Mouse (Mus musculus): Measurements from ENCODE around the gene Atxn7l1.
A peak's percentile ranks its signal among the peaks of the same experiment; 100 is the strongest.

The Atxn7l1 gene

GRCm38 (mm10) chr12:33181875-33182274 lies 34.4 kb downstream of the Atxn7l1 start:
- DNase-seq (ENCODE audit: low spot score in 2 of 2): no peak

GRCm38 (mm10) chr12:33182428-33183137 lies 35.1 kb downstream of the Atxn7l1 start:
- no peak for DNase-seq (ENCODE audit: low spot score in 2 of 2)

- DNase-seq (ENCODE audit: low spot score in 2 of 2): no peak
These were observed 35.7 kb downstream of the Atxn7l1 start for GRCm38 (mm10) chr12:33183138-33183627.

- DNase-seq (ENCODE audit: low spot score in 2 of 2): no peak
These were observed 36.6 kb downstream of the Atxn7l1 start for GRCm38 (mm10) chr12:33184137-33184536.

DNA sequence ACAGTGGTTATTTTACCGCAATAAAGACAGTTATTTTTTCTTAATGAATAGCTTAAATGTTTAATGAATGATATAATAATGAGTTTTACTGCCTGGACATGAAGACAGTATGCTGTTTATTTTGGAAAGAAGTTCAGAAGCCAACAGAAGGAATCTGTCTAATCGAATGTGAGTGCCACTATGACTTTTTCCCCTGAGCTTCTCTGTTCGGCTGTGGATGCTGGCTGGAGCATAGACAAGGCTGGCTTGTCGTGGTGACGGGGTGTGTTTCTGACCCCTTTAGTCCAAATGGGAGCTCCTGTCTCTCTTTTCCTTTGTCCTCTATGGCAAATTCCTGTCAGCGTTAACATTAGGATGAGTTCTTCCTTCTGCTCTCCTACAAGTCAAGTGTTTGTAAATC lies 37.6 kb downstream of the Atxn7l1 start:
- DNase-seq (ENCODE audit: low spot score in 2 of 2): no peak

GRCm38 (mm10) chr12:33186331-33186730 lies 38.8 kb downstream of the Atxn7l1 start:
- no peak for DNase-seq (ENCODE audit: low spot score in 2 of 2)

DNA sequence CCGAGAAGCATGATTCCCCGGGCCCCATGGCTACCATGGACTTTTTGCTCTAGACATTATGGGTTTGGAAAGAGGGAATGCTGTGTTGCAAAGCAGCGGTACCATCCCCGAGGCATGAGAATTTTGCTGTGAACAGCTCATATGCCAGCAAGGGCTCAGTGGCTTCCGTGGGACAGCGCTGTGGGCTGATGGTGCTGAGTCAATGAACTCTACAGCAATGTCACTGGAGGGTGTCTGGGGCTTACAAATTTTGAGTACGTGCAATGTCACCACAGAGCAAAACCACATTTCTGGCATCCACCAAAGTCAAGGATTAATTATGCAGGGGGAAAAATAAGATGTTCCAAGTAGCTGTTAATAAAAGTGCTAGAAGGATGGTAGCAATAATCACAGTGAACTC lies 42.6 kb downstream of the Atxn7l1 start:
- DNase-seq (ENCODE audit: low spot score in 2 of 2): no peak

GRCm38 (mm10) chr12:33190633-33191032 lies 43.1 kb downstream of the Atxn7l1 start:
- no peak for DNase-seq (ENCODE audit: low spot score in 2 of 2)

DNA sequence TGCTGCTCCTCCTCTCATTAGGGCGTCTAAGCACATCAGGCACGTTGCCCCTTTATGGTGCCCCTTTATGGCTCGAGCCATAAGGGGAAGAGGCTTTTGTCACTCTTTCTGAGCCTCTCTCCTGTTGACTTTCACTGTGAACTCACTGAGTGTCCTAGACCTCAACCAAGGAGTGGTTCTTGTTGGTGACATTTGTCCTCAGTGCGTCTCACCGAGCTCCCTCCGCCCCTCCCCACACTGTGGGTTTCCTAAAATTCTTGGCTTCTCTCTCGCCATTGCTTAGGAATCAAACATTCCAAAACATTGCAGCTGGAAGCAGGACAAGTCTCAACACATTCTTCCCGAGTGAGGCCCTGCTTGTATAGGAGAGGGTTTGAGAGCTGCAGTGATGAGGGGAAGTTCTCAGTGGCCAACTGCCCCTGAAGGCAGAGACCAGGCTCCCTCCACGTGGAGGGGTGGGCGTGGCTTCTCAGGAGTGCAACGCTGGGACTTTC lies 46.0 kb downstream of the Atxn7l1 start:
- no peak for DNase-seq (ENCODE audit: low spot score in 2 of 2)

- no peak for DNase-seq (ENCODE audit: low spot score in 2 of 2)
These were observed 47.7 kb downstream of the Atxn7l1 start for GRCm38 (mm10) chr12:33195175-33195574.

DNA sequence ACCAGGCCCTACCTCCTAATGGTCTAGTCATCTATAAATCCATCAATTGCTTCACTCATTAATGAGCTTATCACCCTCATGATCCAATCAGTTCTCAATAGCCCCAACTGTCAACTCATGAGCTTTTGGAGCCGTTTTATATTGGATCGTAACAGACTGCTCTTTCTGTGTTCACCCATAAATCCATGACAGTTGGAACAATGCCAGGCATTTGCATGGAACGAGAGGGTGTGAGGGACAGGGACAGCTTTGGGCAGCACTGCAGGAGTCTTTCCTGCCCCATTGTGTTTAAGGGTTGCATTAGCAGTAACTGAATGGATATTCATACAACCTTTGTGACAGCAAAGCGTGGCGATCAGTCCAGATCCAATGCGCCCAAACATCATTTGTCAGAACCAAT lies 49.8 kb downstream of the Atxn7l1 start:
- no peak for DNase-seq (ENCODE audit: low spot score in 2 of 2)

DNA sequence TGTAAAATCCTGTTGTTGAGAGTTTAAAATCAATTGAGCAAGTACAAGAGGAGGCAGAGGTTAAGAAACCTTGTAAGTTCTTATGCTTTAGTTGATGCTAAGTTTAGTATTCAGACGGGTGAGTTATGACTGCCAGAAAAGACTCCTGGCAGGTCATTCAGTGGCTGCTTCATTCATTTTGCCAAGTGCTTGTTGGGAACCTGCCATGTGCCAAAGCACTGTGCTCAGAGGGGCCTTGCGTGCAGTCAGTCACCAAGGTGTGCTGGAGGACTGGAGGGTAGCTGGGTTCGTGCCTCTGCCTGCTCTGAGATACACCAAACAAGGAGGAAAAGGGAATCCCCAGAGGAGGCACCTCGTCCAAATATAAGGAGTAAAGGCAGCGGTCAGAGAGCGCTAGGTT lies 50.3 kb downstream of the Atxn7l1 start:
- no peak for DNase-seq (ENCODE audit: low spot score in 2 of 2)

DNA sequence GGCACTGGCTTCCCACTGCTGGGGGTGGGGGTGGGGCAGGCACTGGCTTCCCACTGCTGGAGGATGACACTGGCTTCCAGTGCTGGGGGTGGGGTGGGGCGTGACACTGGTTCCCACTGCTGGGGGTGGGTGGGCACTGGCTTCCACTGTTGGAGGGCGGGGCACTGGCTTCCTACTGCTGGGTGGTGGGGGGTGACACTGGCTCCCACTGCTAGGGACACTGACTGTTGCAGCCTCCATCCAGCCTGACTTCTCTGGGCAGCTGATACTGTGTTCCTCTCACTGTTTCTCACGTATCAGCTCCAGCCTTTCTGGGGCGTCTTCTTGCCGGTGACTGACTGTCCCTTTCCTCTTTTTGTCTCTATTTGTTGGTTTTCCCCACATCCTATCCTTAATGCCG lies 53.6 kb downstream of the Atxn7l1 start:
- DNase-seq (ENCODE audit: low spot score in 2 of 2): no peak

DNA sequence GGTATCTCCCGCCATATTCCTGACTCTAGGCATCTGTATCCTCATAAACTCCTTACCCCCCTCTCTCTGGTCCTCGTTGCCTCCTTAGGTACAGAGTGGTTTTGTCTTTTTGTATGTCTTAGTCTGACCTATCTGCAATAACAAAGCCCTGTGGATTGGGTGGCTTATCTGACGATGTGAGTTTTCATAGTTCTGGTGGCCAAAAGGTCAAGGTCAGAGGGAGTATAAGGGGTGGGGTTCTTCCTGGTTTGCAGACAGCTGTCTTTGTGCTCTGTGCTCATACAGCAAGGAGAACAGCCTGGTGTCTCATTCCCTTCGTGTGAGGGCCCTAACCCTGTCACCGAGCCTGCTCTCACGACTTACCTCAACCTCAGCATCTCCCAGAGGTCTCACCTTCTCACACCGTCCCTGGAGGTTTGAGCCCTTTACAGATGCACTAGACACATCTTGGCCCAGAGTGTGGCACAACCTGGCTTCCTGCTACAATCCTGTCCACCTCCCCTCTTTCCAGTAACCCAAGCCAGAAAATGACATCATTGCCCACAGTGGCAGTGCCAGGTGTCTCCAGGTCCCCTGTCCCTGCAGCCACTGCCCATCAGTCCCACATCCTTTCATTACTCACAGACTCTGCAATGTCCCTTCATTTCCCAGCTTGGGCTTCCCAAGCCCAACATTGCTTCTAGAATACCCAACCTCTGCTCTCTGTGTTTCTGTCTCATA lies 54.2 kb downstream of the Atxn7l1 start:
- DNase-seq (ENCODE audit: low spot score in 2 of 2): no peak

- no peak for DNase-seq (ENCODE audit: low spot score in 2 of 2)
These were observed 57.8 kb downstream of the Atxn7l1 start for GRCm38 (mm10) chr12:33205255-33205654.

GRCm38 (mm10) chr12:33206300-33206699 lies 58.8 kb downstream of the Atxn7l1 start:
- DNase-seq (ENCODE audit: low spot score in 2 of 2): no peak

- DNase-seq (ENCODE audit: low spot score in 2 of 2): no peak
These were observed 63.4 kb downstream of the Atxn7l1 start for GRCm38 (mm10) chr12:33210856-33211255.

GRCm38 (mm10) chr12:33218215-33218859 lies 70.8 kb downstream of the Atxn7l1 start:
- DNase-seq (ENCODE audit: low spot score in 2 of 2): no peak

GRCm38 (mm10) chr12:33219436-33219835 lies 71.9 kb downstream of the Atxn7l1 start:
- no peak for DNase-seq (ENCODE audit: low spot score in 2 of 2)

DNA sequence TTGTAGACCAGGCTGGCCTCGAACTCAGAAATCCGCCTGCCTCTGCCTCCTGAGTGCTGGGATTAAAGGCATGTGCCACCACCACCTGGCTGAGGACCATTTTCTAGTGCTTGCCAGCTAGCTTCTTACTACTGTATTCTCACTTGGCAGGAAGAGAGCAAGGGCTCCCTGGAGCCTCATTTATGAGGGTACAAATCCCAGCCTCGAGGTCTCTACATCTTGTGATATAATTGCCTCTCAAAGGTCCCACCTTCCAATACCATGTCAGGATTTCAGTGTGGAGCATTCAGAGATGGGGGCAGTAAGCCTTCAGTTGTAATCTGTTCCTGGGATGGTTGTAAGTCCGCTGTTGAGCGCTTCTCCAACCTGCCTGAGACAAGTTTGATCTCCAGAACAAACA lies 72.6 kb downstream of the Atxn7l1 start:
- DNase-seq (ENCODE audit: low spot score in 2 of 2): no peak

- peak; percentile 50 for DNase-seq (ENCODE audit: low spot score in 2 of 2)
These were observed 73.1 kb downstream of the Atxn7l1 start for GRCm38 (mm10) chr12:33220509-33221051.

DNA sequence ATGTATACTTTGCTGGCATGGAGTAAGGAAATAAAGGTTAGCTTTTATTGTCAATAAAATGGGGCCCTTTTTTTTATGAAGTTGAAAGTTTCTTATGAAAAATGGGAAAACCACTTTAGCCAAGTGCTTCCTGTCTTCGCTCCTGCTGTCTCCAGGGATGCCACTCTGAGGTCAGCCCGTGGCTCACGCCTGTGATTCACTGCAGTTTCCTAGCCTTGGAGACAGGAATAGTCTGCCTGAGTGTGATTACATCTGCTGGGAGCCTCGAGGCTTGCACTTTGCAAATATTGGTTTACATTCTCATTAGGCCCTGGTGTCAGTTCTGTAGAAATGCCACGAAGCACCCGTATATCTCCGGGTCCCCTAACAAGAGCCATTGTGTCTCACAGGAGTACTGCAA lies 74.7 kb downstream of the Atxn7l1 start:
- no peak for DNase-seq (ENCODE audit: low spot score in 2 of 2)
